Mouse (Mus musculus) spleen, adult 2 months (tissue): ENCODE data around the gene P2rx3.

Experiments used
- CTCF ChIP-seq: fragments of 200-500 bp; IDR thresholded peaks from 2 replicates; pipeline ENCODE4 v1.5.1; 2011; ENCODE audit warnings: mild to moderate bottlenecking, inconsistent platforms; ENCODE audit not compliant: insufficient read depth, insufficient read length, insufficient replicate concordance; ENCODE audit errors: extremely low read depth
- POLR2A ChIP-seq: fragments of 200-500 bp; IDR thresholded peaks from 2 replicates; pipeline ENCODE4 v1.6.1; 2011; ENCODE audit warnings: low read depth, low read length, inconsistent platforms

- TF ChIP-seq POLR2A (no peak), CTCF (no peak)
Measured at GRCm38 (mm10) chr2:84958588-84959264, 78.5 kb downstream of the P2rx3 start.
